Mouse (Mus musculus) embryonic fibroblast, embryonic 13.5 days (primary cell): ENCODE measurements around the gene Lck. TPM values are rescaled to one million over a fixed set of nuclear protein-coding genes. Genes with fewer than 3 reads are reported as not detected.

Experiments
- H3K27ac ChIP-seq: 2 replicates; pipeline ENCODE4 v1.5.1; 2012; ENCODE audit warnings: low read length, control low read depth, inconsistent platforms; ENCODE audit not compliant: insufficient read depth
- H3K4me1 ChIP-seq: 2 replicates; pipeline ENCODE4 v1.6.1; 2011; ENCODE audit warnings: low read length; ENCODE audit not compliant: control insufficient read depth, insufficient read depth
- H3K4me3 ChIP-seq: 2 replicates; pipeline ENCODE4 v1.5.1; 2011; ENCODE audit warnings: mild to moderate bottlenecking, control low read depth, low read length; ENCODE audit not compliant: insufficient read depth
- CTCF ChIP-seq: IDR thresholded peaks from 2 replicates; pipeline ENCODE4 v1.5.1; 2011; ENCODE audit warnings: mild to moderate bottlenecking, control low read depth, low read length, moderate library complexity, borderline replicate concordance; ENCODE audit not compliant: insufficient read depth
- POLR2A ChIP-seq: IDR thresholded peaks from 2 replicates; pipeline ENCODE4 v1.6.1; 2011; ENCODE audit warnings: low read depth, mild to moderate bottlenecking, control low read depth, low read length, moderate library complexity
- polyA plus RNA-seq: library from polyadenylated mRNA; stranded (reverse); fragments of >200 nt; gene quantifications from 2 replicates; pipeline ENCODE4 v1.2.4, GENCODE M21; 2011; ENCODE audit warnings: low read depth; ENCODE audit not compliant: missing spikeins, insufficient read length

Gene Lck
- polyA plus RNA-seq, 1 experiment, result 5.2 TPM

DNA sequence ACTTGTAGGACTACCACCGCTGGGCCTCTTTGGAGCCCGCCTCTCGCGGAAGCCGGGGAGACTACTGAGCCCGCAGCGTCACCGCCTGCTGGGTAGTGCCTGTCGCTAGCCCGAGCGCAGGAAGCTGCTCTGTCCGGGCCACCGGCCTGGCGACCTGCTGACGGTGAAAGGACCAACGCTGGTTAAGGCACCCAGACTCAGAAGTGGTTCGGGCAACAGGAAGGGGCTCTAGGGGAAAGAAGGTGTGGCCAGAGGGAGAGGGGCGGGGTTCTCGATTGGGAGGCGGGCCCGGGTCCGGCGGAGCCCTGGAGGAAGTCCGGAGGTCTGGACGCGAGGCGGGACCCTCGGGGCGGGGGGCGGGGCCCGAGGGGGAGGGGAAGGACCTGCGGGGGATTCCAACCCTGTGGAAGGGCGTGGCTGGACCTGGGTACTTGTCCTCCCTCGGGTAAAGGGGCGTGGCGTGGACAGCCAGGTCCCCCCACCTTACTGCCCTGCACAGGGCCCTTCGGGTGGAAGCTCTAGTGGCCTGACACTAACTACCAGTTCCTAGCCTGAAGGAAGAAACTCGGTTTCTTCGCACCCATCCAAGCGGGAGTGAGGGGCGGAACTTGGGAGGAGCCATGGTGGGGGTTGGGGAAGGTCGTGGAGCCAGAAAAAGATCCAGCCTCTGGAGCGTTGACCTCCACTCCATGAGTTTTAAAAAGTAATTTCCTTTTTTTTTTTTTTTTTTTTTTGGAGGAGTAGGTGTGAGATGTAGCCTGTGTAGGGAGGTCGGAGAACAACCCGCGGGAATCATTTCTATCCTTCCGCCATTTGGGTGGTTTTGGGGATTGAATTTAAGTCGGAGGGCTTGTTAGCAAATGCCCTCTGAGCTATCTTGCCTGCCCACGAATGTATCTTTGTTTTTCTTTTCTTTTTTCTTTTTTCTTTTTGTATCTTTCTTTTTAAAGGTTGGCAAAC is 72.6 kb downstream of the Lck start:
- H3K4me1 ChIP-seq, result peaks cover 13% of the 10 kb centered on the region
- peak overlapping the region; percentile 50; the same call in 1 of the 2 replicates for H3K27ac ChIP-seq
- no peak for TF ChIP-seq CTCF
- TF ChIP-seq POLR2A, result peak; percentile 90
- H3K4me3 ChIP-seq, result peak overlapping the region; percentile 48

DNA sequence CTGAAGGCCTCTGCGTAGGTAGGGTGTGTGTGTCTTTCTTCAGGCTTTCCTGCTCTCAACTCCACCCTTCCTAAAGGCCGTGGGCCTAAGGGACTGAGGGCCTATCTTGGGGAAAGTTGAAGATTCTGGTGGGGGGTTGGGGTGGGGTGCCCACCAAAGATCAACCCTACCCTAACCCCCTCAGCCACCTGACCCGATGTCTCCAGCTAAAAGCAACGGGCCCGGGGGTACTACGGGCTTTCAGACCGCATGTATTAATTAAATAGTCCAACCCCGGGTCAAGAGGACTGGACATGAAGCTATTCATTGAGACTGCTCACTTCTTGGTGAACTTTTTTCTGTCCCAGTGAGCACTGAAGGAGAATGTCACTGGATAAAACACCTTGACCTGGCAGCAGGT is 73.4 kb downstream of the Lck start:
- peaks cover 13% of the 10 kb centered on the region for H3K4me1 ChIP-seq
- H3K27ac ChIP-seq, result 0 out of 2 replicates have a peak overlapping the region, but pooled peaks have one; percentile 50
- H3K4me3 ChIP-seq, result no peak overlapping the region
- TF ChIP-seq POLR2A, result 0 out of 2 replicates have a peak, but pooled peaks have one; percentile 23
- no peak for TF ChIP-seq CTCF

DNA sequence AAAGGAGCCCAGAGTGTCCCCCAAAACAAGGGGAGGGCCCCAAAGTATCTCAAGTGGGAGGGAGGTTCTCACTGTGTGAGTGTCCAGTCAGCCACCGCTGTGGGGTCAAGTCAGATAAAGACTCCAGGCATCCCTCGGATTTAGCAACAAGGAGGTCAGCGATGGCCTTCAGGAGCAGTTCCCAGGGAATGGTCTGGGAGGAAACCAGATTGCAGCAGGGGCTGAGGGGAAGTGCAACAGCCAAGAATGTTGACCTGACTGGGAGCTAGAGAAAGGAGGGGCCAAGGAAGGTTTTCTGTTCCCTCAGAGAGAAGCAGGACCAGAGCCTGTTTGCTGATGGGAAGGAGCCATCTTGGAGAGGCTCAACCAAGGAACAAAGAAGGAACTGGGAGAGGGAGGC is 74.5 kb downstream of the Lck start:
- TF ChIP-seq CTCF, result no peak
- TF ChIP-seq POLR2A, result no peak
- Histone ChIP-seq H3K27ac (no peak overlapping the region), H3K4me3 (no peak overlapping the region), H3K4me1 (peaks cover 13% of the 10 kb centered on the region)

Other genes with a start within 250 kb of the Lck start
- 183 and 229 TPM in 2 replicates for gene Rbbp4, start 238.3 kb downstream of the Lck start, polyA plus RNA-seq
- 91.1 and 110 TPM in 2 replicates for gene Zbtb8os, start 237.9 kb downstream of the Lck start, polyA plus RNA-seq
- gene Zbtb8a, start 195.5 kb downstream of the Lck start, polyA plus RNA-seq, result 5.0 and 6.9 TPM in 2 replicates
- not detected in 2 replicates for gene Zbtb8b, start 132.8 kb downstream of the Lck start, polyA plus RNA-seq
- 23.9 and 35.3 TPM in 2 replicates for gene Bsdc1, start 112.1 kb downstream of the Lck start, polyA plus RNA-seq
- not detected in 2 replicates for gene Tssk3, start 82.6 kb downstream of the Lck start, polyA plus RNA-seq
- gene Fam229a, start 82.5 kb downstream of the Lck start, polyA plus RNA-seq, result not detected in 2 replicates
- gene Marcksl1, start 60.1 kb downstream of the Lck start, polyA plus RNA-seq, result 131 and 157 TPM in 2 replicates
- 150 and 156 TPM in 2 replicates for gene Hdac1, start 30.9 kb downstream of the Lck start, polyA plus RNA-seq
- not detected in 2 replicates for gene Fam167b, start 4.9 kb upstream of the Lck start, polyA plus RNA-seq
- 217 and 251 TPM in 2 replicates for gene Eif3i, start 27.0 kb upstream of the Lck start, polyA plus RNA-seq
- gene Tmem234, start 27.0 kb upstream of the Lck start, polyA plus RNA-seq, result 110 and 112 TPM in 2 replicates
- 0.68 TPM in 1 of 2 replicates, not detected in the other for gene Dcdc2b, start 40.6 kb upstream of the Lck start, polyA plus RNA-seq
- gene Iqcc, start 45.5 kb upstream of the Lck start, polyA plus RNA-seq, result 19.5 TPM in 2 replicates
- gene Ccdc28b, start 50.3 kb upstream of the Lck start, polyA plus RNA-seq, result 11.7 and 13.6 TPM in 2 replicates
- 52.8 and 56.2 TPM in 2 replicates for gene Txlna, start 67.4 kb upstream of the Lck start, polyA plus RNA-seq
- 80.7 and 84.3 TPM in 2 replicates for gene Kpna6, start 99.1 kb upstream of the Lck start, polyA plus RNA-seq
- gene Tmem39b, start 123.2 kb upstream of the Lck start, polyA plus RNA-seq, result 15.4 and 19.1 TPM in 2 replicates
- 113 and 146 TPM in 2 replicates for gene Khdrbs1, start 168.7 kb upstream of the Lck start, polyA plus RNA-seq
- gene Ptp4a2, start 237.6 kb upstream of the Lck start, polyA plus RNA-seq, result 501 and 598 TPM in 2 replicates